Comparison of ENCODE assay signal across 11 mouse cellular contexts in the genomic region with DNA sequence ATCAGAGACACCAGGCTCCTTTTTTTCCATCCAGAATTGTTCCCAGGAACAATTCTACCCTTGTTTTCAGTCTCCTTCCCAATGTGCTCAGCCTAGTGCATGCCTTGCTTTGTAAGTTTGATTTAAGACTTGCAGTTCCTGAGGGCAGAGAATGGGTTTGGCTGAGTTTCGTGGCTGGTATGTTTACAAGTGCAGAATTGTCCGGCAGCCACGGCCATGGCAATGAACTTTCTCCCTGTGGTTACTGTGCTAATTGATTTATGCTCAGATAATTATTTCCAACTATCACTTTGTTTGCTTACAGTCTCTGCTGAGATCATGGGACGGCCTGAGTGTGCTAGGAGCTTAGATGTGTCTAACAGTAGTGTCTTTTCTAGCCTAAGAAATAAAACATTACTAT.
A peak's percentile ranks its signal among the peaks of the same experiment; 100 is the strongest.
DNase-seq lines count a peak whose midpoint lies in the region.
"Had no signal": no experiment of that assay in that cellular context is flagged by ENCODE, and none has a peak within 500 bp of the region (broad histone marks: within the 10 kb centered on the region; RNA-seq: fewer than 3 reads in every experiment).

No protein-coding gene starts in this region.

- peak; percentile 43 for DNase-seq in ovary, adult 18-20 months (ENCODE audit: low spot score)
- DNase-seq in ovary, postnatal 14 days (ENCODE audit: low spot score), result no peak
- peak; percentile 50 for DNase-seq in gonadal fat pad, adult 2 months (ENCODE audit: low read depth)
- peak; percentile 43 for DNase-seq in kidney, adult 9 months
- peak; percentile 40 to 49 for DNase-seq in kidney, postnatal 4 days
- DNase-seq in cerebellum, adult 8-10 months, result no peak
- DNase-seq in thymus, postnatal 0 days (ENCODE audit: low spot score), result no peak
- DNase-seq: cerebellum, adult 18-20 months; heart, adult 2 months; spleen, adult 18-20 months; thymus, postnatal 25 days had no signal

Comparison
In these comparisons a context has a peak if more than half of its experiments do, and no peak if none do; other contexts are left out.
1. DNase-seq: peak in ovary, adult 18-20 months (single experiment), gonadal fat pad, adult 2 months (single experiment), kidney, adult 9 months (single experiment) and kidney, postnatal 4 days (2 of 2); none in ovary, postnatal 14 days (single experiment), cerebellum, adult 8-10 months (single experiment) and thymus, postnatal 0 days (single experiment).